Mouse (Mus musculus): ENCODE results near the gene Fblim1. TPM values are rescaled to one million over a fixed set of nuclear protein-coding genes. Genes with fewer than 3 reads are reported as not detected.

Fblim1 gene
- total and polyA plus RNA-seq, 3 experiments, result 0.07 to 1.2 (median 0.17) TPM

GRCm38 (mm10) chr4:141617299-141617698 lies 11.4 kb upstream of the Fblim1 start:
- Histone ChIP-seq H3K27me3 (replicated peaks) (no peaks in the 10 kb centered on the region), H3K4me1 (ENCODE audit: control insufficient read depth in 1 of 2, insufficient read depth in 2 of 2) (peaks cover 14 to 47% of the 10 kb centered on the region in 2 experiments), H3K79me2 (replicated peaks; ENCODE audit: control insufficient read depth, extremely low read depth, insufficient read depth, poor library complexity, severe bottlenecking) (no peaks in the 10 kb centered on the region), H3K9me3 (replicated peaks; ENCODE audit: low read length) (no peaks in the 10 kb centered on the region), H3K9ac (ENCODE audit: insufficient read depth, low read depth) (peak overlapping the region; percentile 29), H3K4me2 (ENCODE audit: insufficient read depth, low read depth, poor library complexity, severe bottlenecking) (peak overlapping the region; percentile 73), H3K36me3 (replicated peaks in 1 of 2; ENCODE audit: control insufficient read depth in 1 of 2, insufficient read depth in 1 of 2, low read length in 1 of 2) (peaks cover 0 to 20% of the 10 kb centered on the region in 2 experiments), H3K27ac (ENCODE audit: insufficient read depth, low read depth) (no peak overlapping the region), H3K4me3 (replicated peaks in 1 of 3; ENCODE audit: low read depth in 2 of 3, low read length in 2 of 3, poor library complexity in 1 of 3) (peak overlapping the region; percentile 13 to 66 (median 53))
- no peak for TF ChIP-seq RCOR1 (conservative IDR thresholded peaks at IDR 0.05; ENCODE audit: low read depth, low read length)
- TF ChIP-seq SMC3 (IDR thresholded peaks at IDR 0.05; ENCODE audit: low read depth, low read length), result peak; percentile 52
- no peak for TF ChIP-seq ETS1 (conservative IDR thresholded peaks at IDR 0.05; ENCODE audit: low read depth, low read length)
- peak; percentile 20; the same call in 1 of the 2 replicates for TF ChIP-seq USF1 (IDR thresholded peaks at IDR 0.05; ENCODE audit: low read depth, low read length)
- no peak for TF ChIP-seq USF2 (conservative IDR thresholded peaks at IDR 0.05; ENCODE audit: low read depth, low read length)
- no peak for TF ChIP-seq BHLHE40 (IDR thresholded peaks at IDR 0.05; ENCODE audit: low read depth, low read length)
- no peak for TF ChIP-seq MAX (IDR thresholded peaks at IDR 0.05; ENCODE audit: low read length)
- peak in 1 of 2 experiments; percentile 72; a peak in 2 of 4 replicates for TF ChIP-seq CTCF (conservative IDR thresholded peaks at IDR 0.05 in 1 of 2, IDR thresholded peaks at IDR 0.05 in 1 of 2; ENCODE audit: low read depth in 2 of 2, low read length in 2 of 2)
- TF ChIP-seq E2F4 (IDR thresholded peaks at IDR 0.05; ENCODE audit: insufficient replicate concordance, low read depth, low read length), result no peak
- TF ChIP-seq ZKSCAN1 (IDR thresholded peaks at IDR 0.05; ENCODE audit: borderline replicate concordance, low read depth, low read length), result no peak
- no peak for TF ChIP-seq MEF2A (IDR thresholded peaks at IDR 0.05; ENCODE audit: borderline replicate concordance, low read depth, low read length)
- peak; percentile 48 for TF ChIP-seq RAD21 (IDR thresholded peaks at IDR 0.05; ENCODE audit: low read depth, low read length)
- no peak for TF ChIP-seq MYC (IDR thresholded peaks at IDR 0.05; ENCODE audit: low read depth, low read length)
- TF ChIP-seq ZNF384 (IDR thresholded peaks at IDR 0.05; ENCODE audit: low read depth, low read length), result no peak
- no peak for TF ChIP-seq ZMIZ1 (IDR thresholded peaks at IDR 0.05; ENCODE audit: low read depth, low read length)
- no peak for TF ChIP-seq MXI1 (IDR thresholded peaks at IDR 0.05; ENCODE audit: low read depth, low read length)
- in situ Hi-C loops (cut with MboI; ENCODE audit: low pct_ligation_motif_present, low pct_unique_long_range_greater_than_20kb, low sequenced_read_pairs), result loop anchor here (10.0 kb wide), 2 partner anchors 228 to 338 kb away; partner anchors contain the start of gene Ctrc
- peak; percentile 44 for DNase-seq (ENCODE audit: extremely low read depth)
- dilution Hi-C loops (cut with MboI; ENCODE audit: extremely low pct_ligation_motif_present, extremely low pct_unique_long_range_greater_than_20kb, low sequenced_read_pairs), result no loop called here

GRCm38 (mm10) chr4:141616811-141617210 lies 10.9 kb upstream of the Fblim1 start:
- Histone ChIP-seq H3K27ac (ENCODE audit: insufficient read depth, low read depth) (no peak overlapping the region), H3K4me2 (ENCODE audit: insufficient read depth, low read depth, poor library complexity, severe bottlenecking) (no peak overlapping the region), H3K9ac (ENCODE audit: insufficient read depth, low read depth) (no peak overlapping the region), H3K27me3 (replicated peaks) (no peaks in the 10 kb centered on the region), H3K9me3 (replicated peaks; ENCODE audit: low read length) (no peaks in the 10 kb centered on the region), H3K79me2 (replicated peaks; ENCODE audit: control insufficient read depth, extremely low read depth, insufficient read depth, poor library complexity, severe bottlenecking) (no peaks in the 10 kb centered on the region), H3K4me3 (replicated peaks in 1 of 3; ENCODE audit: low read depth in 2 of 3, low read length in 2 of 3, poor library complexity in 1 of 3) (no peak overlapping the region), H3K36me3 (replicated peaks in 1 of 2; ENCODE audit: control insufficient read depth in 1 of 2, insufficient read depth in 1 of 2, low read length in 1 of 2) (peaks cover 0 to 16% of the 10 kb centered on the region in 2 experiments), H3K4me1 (ENCODE audit: control insufficient read depth in 1 of 2, insufficient read depth in 2 of 2) (peaks cover 14 to 42% of the 10 kb centered on the region in 2 experiments)
- DNase-seq (ENCODE audit: extremely low read depth), result no peak
- dilution Hi-C loops (cut with MboI; ENCODE audit: extremely low pct_ligation_motif_present, extremely low pct_unique_long_range_greater_than_20kb, low sequenced_read_pairs), result no loop called here
- in situ Hi-C loops (cut with MboI; ENCODE audit: low pct_ligation_motif_present, low pct_unique_long_range_greater_than_20kb, low sequenced_read_pairs), result loop anchor here (10.0 kb wide), 2 partner anchors 228 to 338 kb away; partner anchors contain the start of gene Ctrc
- TF ChIP-seq CHD2 (IDR thresholded peaks at IDR 0.05; ENCODE audit: low read length) (no peak), UBTF (IDR thresholded peaks at IDR 0.05; ENCODE audit: low read depth, low read length) (no peak), TCF12 (IDR thresholded peaks at IDR 0.05; ENCODE audit: low read depth, low read length) (no peak)
